Mouse (Mus musculus) megakaryocyte, embryonic 14.5 days (primary cell): ENCODE data around the gene Tlr5. TPM values are rescaled to one million over a fixed set of nuclear protein-coding genes. Genes with fewer than 3 reads are reported as not detected.

Source experiments
- H3K27me3 ChIP-seq: replicated peaks from 2 replicates; pipeline ENCODE3; 2012; ENCODE audit warnings: inconsistent platforms
- H3K36me3 ChIP-seq: replicated peaks from 2 replicates; pipeline ENCODE3; 2012; ENCODE audit warnings: low read length, inconsistent platforms, mixed read lengths
- H3K4me1 ChIP-seq: 2 replicates; pipeline ENCODE4 v1.6.1; 2012; ENCODE audit warnings: inconsistent platforms
- H3K4me3 ChIP-seq: replicated peaks from 2 replicates; pipeline ENCODE3; 2012; ENCODE audit warnings: moderate library complexity, mild to moderate bottlenecking, inconsistent platforms
- H3K9me3 ChIP-seq: 2 replicates; pipeline ENCODE4 v1.6.1; 2012; ENCODE audit warnings: inconsistent platforms
- FLI1 ChIP-seq: IDR thresholded peaks from 2 replicates; pipeline ENCODE4 v1.6.1; 2012; ENCODE audit warnings: low read length, inconsistent platforms, mixed read lengths
- GATA1 ChIP-seq: IDR thresholded peaks from 3 replicates; pipeline ENCODE4 v1.6.1; 2012; ENCODE audit warnings: mixed read lengths, low read length, inconsistent platforms, borderline replicate concordance
- polyA plus RNA-seq: library from polyadenylated mRNA; stranded (reverse); fragments of >175 nt; gene quantifications from 2 replicates; pipeline ENCODE4 v1.2.3, GENCODE M21; 2012; ENCODE audit warnings: low replicate concordance; ENCODE audit not compliant: insufficient read depth

The Tlr5 gene
- polyA plus RNA-seq, 1 experiment = not detected

DNA sequence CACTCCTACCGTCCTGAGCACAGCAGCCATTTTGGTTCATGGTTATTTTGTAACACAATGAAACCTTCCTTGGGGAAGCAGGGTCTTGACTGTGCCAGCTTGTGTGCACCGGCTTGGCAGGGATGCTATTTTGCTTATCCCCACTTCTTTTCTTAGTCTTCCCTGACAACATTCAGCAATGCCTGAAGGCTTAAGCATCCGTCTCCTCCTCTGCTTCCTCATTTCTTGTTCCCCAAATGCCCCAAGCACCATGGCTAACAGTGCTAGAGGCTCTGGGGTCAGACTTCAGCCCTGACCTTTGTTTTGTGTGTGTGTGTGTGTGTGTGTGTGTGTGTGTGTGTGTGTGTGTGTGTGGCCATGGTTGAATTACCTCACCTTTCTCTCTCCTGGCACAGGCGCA lies 31.8 kb upstream of the Tlr5 start:
- H3K27me3 ChIP-seq = peaks cover 15% of the 10 kb centered on the region
- no peak overlapping the region for H3K4me3 ChIP-seq
- H3K4me1 ChIP-seq = peaks cover 2% of the 10 kb centered on the region
- H3K36me3 ChIP-seq = no peaks in the 10 kb centered on the region
- H3K9me3 ChIP-seq = no peaks in the 10 kb centered on the region
- TF ChIP-seq GATA1 (no peak), FLI1 (no peak)

DNA sequence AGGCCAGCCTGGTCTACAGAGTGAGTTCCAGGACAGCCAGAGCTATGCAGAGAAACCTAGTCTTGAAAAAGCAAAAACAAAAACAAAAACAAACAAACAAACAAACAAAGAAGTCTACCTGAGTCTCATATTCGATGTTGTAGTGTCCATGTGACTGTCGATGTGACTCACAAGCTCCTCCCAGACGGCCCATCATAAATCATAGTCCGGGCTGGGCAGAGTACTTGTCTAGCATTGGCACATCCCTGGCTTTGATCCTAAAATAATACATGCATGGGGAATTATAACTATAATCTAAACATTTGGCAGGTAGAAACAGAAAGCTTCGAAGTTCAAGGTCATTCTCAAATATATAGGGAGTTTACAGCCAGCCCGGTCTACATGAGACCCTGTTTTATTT lies 28.1 kb upstream of the Tlr5 start:
- peaks cover 14% of the 10 kb centered on the region for H3K4me1 ChIP-seq
- TF ChIP-seq FLI1 = no peak
- TF ChIP-seq GATA1 = no peak
- peaks cover 25% of the 10 kb centered on the region for H3K27me3 ChIP-seq
- H3K9me3 ChIP-seq = no peaks in the 10 kb centered on the region
- H3K4me3 ChIP-seq = no peak overlapping the region
- H3K36me3 ChIP-seq = no peaks in the 10 kb centered on the region

DNA sequence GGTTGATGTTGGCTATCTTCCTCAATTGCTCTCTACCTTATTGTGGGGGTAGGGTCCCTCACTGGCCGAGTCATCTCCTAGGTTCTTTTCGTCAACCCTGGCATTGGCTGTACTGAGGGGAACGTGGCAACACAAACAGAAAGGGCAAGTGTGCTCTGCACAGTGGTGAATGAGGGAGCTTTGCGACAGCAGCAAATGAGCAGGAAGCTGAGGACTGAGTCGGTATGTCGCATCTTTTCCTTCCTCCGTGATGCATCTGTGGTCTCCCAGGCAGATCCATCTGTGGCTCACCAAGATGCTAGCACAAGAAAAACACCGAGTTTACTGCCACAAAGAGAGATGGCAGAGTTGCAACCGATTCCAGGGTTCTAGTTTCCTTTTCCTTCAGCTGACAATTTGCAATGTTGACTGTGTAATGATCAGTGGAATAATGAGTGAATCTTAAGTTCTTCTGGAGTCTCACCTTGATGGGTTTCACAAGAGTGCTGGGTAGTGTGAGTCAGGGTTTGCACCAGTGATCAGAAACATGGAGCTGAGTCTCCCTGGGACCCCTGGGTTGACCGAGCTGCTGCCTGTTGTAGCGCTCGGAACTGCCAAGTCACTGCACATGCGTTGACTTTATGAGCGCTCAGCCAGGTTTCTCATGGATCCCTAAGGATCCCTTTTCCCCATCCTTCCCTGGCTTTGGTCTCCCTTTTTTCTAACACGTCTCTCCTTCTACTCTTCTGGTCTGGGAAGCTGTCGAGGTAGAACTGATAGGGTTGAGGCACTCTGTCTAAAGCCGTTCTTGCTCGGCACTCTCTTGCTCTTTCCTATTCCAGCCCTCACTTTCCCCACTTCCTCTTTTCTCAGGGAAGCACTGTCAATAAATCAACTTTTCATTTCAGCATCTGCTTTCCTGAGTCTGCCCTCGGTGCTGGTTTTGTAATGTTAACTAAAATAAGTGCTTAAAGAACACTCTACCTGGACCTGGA lies 26.4 kb upstream of the Tlr5 start:
- Histone ChIP-seq H3K27me3 (peaks cover 25% of the 10 kb centered on the region), H3K9me3 (no peaks in the 10 kb centered on the region), H3K36me3 (no peaks in the 10 kb centered on the region), H3K4me3 (peak overlapping the region; percentile 87), H3K4me1 (peaks cover 14% of the 10 kb centered on the region)
- TF ChIP-seq FLI1 = no peak
- TF ChIP-seq GATA1 = no peak

DNA sequence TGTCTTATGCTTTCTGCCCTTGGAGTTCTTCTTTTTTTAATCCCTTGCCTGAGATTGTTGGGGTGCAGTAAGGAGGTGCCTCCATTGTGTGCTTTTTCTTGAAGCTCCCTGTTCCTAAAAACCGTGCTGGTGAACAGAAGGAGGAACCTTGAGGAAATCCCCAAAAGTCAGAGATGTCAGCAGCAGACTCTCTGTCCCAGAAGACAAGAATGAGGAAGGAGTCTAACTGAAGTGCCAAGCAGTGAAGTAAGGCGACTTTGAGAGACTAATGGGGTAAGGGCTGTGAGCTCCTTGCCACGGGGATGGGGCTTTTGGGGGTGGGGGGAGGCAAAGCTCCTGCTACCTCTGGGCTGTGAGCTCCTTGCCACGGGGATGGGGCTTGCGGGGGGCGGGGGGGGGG lies 19.1 kb upstream of the Tlr5 start:
- Histone ChIP-seq H3K36me3 (no peaks in the 10 kb centered on the region), H3K9me3 (no peaks in the 10 kb centered on the region), H3K27me3 (peaks cover 8% of the 10 kb centered on the region), H3K4me1 (no peaks in the 10 kb centered on the region), H3K4me3 (no peak overlapping the region)
- TF ChIP-seq GATA1 (no peak), FLI1 (no peak)

DNA sequence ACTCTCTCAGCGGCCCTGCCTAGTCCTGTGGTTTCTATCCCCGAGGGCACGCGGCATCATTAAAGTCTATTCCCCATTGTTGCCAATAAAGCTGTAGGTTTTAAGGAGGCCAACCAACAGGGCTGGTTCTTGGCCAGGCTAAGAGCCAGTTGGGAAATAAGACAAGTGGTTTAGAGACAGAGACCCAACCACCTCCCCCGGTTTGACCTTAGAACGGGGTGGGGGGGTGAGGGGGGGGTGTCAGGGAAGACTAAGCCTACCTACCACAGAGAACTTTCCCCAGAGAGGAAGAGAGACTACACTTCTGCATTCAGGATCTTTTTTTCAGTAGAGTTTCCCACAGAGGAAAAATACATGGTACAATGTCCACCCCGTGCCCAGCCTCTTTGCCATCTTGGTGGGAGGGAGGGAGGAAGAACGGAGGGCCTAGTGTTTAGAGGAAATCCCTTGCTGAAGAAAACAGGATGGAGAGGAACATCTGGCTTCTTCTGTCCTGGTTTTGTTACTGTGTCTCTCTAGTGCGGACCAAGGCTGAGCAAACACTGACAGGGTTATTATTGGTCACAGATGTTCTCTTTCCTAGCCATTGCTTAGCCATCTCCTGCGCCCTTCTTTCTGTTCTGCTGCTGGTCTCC lies 17.0 kb upstream of the Tlr5 start:
- Histone ChIP-seq H3K4me1 (no peaks in the 10 kb centered on the region), H3K36me3 (no peaks in the 10 kb centered on the region), H3K27me3 (peaks cover 12% of the 10 kb centered on the region), H3K4me3 (no peak overlapping the region), H3K9me3 (no peaks in the 10 kb centered on the region)
- TF ChIP-seq FLI1 (no peak), GATA1 (no peak)

DNA sequence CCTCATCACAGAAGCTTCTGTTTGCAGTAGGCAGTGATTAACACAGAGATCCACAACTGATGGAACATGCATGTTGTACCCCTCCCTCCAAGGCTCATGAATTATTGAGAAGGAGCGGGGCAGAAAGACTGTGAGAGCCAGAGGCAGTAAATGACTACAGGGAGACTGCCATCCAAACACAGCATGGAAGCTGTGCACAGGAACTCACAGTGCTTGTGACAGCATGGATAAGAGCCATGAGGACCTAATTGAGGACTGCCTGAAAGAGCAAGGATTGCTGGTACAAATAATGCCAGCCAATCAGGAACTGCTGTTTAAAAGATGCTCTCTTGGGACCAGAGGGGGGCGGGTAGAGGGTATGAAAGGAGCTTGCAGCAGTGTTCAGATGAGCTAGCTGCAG lies 12.7 kb upstream of the Tlr5 start:
- no peaks in the 10 kb centered on the region for H3K4me1 ChIP-seq
- H3K36me3 ChIP-seq = no peaks in the 10 kb centered on the region
- H3K9me3 ChIP-seq = peaks cover 7% of the 10 kb centered on the region; the same call in 1 of the 2 replicates
- peaks cover 16% of the 10 kb centered on the region for H3K27me3 ChIP-seq
- no peak for TF ChIP-seq GATA1
- no peak for TF ChIP-seq FLI1
- H3K4me3 ChIP-seq = no peak overlapping the region

DNA sequence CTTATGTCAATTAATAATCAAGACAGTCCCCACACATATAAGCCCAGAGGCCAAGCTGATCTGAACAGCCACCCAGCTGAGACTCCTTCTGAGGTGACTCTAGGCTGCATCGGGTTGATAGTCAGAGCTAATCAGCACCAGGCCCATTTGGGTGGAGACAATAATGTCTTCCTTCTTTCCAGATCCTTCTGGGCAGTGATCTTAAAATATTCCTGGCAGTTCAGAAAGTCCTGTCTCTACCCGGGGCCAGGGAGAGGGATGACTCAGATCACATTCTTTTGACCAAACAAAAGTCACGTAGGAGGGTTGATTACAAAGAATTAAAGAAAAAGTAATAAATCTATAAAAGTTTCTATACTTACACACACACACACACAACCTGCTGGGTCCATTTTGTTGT lies 10.7 kb upstream of the Tlr5 start:
- Histone ChIP-seq H3K27me3 (peaks cover 16% of the 10 kb centered on the region), H3K36me3 (no peaks in the 10 kb centered on the region), H3K4me3 (no peak overlapping the region), H3K4me1 (no peaks in the 10 kb centered on the region), H3K9me3 (peaks cover 10% of the 10 kb centered on the region; the same call in 1 of the 2 replicates)
- no peak for TF ChIP-seq GATA1
- no peak for TF ChIP-seq FLI1

DNA sequence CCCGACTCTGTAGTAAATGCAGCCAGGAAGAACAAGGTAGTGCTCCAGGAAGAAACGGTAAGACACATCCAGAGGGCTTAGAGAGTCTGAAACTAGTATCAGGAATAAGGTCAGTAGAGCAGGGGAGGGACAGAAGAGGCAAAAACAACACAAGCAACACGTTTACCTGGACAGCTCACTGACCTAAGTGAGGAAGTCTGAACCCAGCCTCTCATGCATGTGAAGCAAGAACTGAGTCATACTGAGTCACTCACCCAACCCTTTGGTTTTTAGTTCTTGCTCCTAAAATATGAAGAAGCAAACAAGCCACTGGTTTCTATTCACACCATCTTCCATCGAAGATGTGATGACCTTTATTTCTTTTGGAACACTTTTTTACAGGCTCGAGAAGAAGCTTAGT lies 9.9 kb upstream of the Tlr5 start:
- no peak overlapping the region for H3K4me3 ChIP-seq
- no peak for TF ChIP-seq GATA1
- no peak for TF ChIP-seq FLI1
- peaks cover 10% of the 10 kb centered on the region; the same call in 1 of the 2 replicates for H3K9me3 ChIP-seq
- no peaks in the 10 kb centered on the region for H3K4me1 ChIP-seq
- H3K27me3 ChIP-seq = peaks cover 18% of the 10 kb centered on the region
- no peaks in the 10 kb centered on the region for H3K36me3 ChIP-seq

DNA sequence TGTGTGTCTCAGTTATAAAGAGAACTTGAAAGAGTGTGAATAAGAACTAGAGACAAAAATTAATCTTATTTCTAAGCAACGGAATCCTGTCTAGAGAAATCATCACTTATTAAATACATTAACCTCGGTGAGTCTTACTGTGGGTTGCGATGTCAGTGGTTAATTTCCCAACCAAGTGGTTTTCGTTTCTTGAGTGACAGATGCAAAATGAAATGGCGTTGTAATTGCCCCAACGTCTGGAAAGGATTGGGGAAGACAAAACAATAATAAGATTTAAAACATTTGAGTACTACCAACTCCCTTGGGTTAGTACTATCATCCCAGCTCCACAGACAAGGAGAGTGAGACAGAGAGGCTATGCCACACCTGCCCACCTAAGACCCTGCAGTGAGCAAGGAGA lies 9.0 kb upstream of the Tlr5 start:
- peaks cover 16% of the 10 kb centered on the region for H3K27me3 ChIP-seq
- no peaks in the 10 kb centered on the region for H3K36me3 ChIP-seq
- H3K4me3 ChIP-seq = no peak overlapping the region
- H3K4me1 ChIP-seq = no peaks in the 10 kb centered on the region
- TF ChIP-seq FLI1 = no peak
- TF ChIP-seq GATA1 = no peak
- peaks cover 10% of the 10 kb centered on the region; the same call in 1 of the 2 replicates for H3K9me3 ChIP-seq

DNA sequence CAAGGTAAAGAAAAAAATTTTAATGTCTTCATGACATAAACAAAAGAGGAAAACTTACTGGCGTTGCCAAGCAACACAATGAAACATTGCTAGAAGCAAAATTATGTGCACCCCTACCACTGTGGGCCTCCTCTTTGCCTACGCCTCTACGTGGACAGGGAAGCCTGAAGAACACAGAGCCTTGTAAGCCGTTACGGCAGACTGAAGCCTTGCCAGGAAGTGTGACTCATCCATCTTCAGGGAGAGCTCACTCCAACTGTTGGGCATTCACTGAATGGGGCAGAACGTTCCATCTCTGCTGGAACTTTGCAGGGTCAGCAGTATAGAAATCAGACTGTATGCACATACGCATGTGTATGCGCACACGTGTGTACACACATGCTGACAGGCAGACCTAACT lies 3.3 kb upstream of the Tlr5 start:
- peaks cover 18% of the 10 kb centered on the region for H3K4me1 ChIP-seq
- H3K36me3 ChIP-seq = no peaks in the 10 kb centered on the region
- 0 out of 2 replicates have a peak, but pooled peaks cover 5% of the 10 kb centered on the region for H3K9me3 ChIP-seq
- H3K4me3 ChIP-seq = peak overlapping the region; percentile 8
- peaks cover 49% of the 10 kb centered on the region for H3K27me3 ChIP-seq
- no peak for TF ChIP-seq FLI1
- TF ChIP-seq GATA1 = no peak
